Mouse (Mus musculus) liver, adult 2 months (tissue): ENCODE measurements at regions not wholly inside any gene's neighbourhood (a gene's known extent, or its start where the extent isn't known, plus 50 kb on each side); places are given as distances from the start of the nearest gene placed in this dataset.
"Not testable (repeated sequence)": the region's sequence is repeated elsewhere in the genome, so short reads cannot be mapped to it uniquely, and the experiment has no call there.

ENCODE experiments used
- CTCF ChIP-seq: fragments of 200-500 bp; IDR thresholded peaks from 2 replicates; pipeline ENCODE4 v1.5.1; 2011; ENCODE audit warnings: low read depth, low read length, control low read depth
- POLR2A ChIP-seq: fragments of 200-500 bp; IDR thresholded peaks from 2 replicates; pipeline ENCODE4 v1.6.1; 2011; ENCODE audit warnings: low read length, control low read depth; ENCODE audit not compliant: insufficient read depth; ENCODE audit errors: extremely low read depth

GRCm38 (mm10) chr5:23350647-23351046, 83.6 kb upstream of the Kmt2e start:
- not testable (repeated sequence) for TF ChIP-seq POLR2A, CTCF
